Mouse (Mus musculus) testis, adult 2 months (tissue): ENCODE results near the gene Foxg1. TPM values are rescaled to one million over a fixed set of nuclear protein-coding genes. Genes with fewer than 3 reads are reported as not detected.

Experiments used
- H3K27ac ChIP-seq: fragments of 200-500 bp; 2 replicates; pipeline ENCODE4 v1.5.1; 2012; ENCODE audit warnings: low read depth, low read length; ENCODE audit not compliant: control insufficient read depth, insufficient read depth
- H3K27me3 ChIP-seq: fragments of 200-500 bp; 2 replicates; pipeline ENCODE4 v1.6.1; 2012; ENCODE audit warnings: mild to moderate bottlenecking, low read length, moderate library complexity; ENCODE audit not compliant: control insufficient read depth, insufficient read depth
- H3K36me3 ChIP-seq: fragments of 200-500 bp; 2 replicates; pipeline ENCODE4 v1.6.1; 2012; ENCODE audit warnings: mild to moderate bottlenecking, low read length; ENCODE audit not compliant: control insufficient read depth, insufficient read depth
- H3K4me1 ChIP-seq: fragments of 200-500 bp; 2 replicates; pipeline ENCODE4 v1.6.1; 2012; ENCODE audit warnings: low read length; ENCODE audit not compliant: control insufficient read depth, insufficient read depth
- H3K4me3 ChIP-seq: fragments of 200-500 bp; 2 replicates; pipeline ENCODE4 v1.5.1; 2012; ENCODE audit warnings: low read depth, mild to moderate bottlenecking, low read length, moderate library complexity, mixed read lengths; ENCODE audit not compliant: control insufficient read depth
- CTCF ChIP-seq: fragments of 200-500 bp; IDR thresholded peaks from 2 replicates; pipeline ENCODE4 v1.5.1; 2012; ENCODE audit warnings: low read depth, mild to moderate bottlenecking, inconsistent platforms, low read length, moderate library complexity; ENCODE audit not compliant: control insufficient read depth, insufficient read depth, insufficient replicate concordance
- POLR2A ChIP-seq: fragments of 200-500 bp; IDR thresholded peaks from 2 replicates; pipeline ENCODE4 v1.6.1; 2012; ENCODE audit warnings: low read depth, mild to moderate bottlenecking, inconsistent platforms, low read length, moderate library complexity; ENCODE audit not compliant: control insufficient read depth
- polyA plus RNA-seq: library from polyadenylated mRNA; depleted of rRNA; stranded (reverse); fragments of >200 nt; gene quantifications from 2 replicates; pipeline ENCODE4 v1.2.3, GENCODE M21; 2012; rRNA removed

Foxg1 gene
- polyA plus RNA-seq = 0.67 and 0.91 TPM in 2 replicates

DNA sequence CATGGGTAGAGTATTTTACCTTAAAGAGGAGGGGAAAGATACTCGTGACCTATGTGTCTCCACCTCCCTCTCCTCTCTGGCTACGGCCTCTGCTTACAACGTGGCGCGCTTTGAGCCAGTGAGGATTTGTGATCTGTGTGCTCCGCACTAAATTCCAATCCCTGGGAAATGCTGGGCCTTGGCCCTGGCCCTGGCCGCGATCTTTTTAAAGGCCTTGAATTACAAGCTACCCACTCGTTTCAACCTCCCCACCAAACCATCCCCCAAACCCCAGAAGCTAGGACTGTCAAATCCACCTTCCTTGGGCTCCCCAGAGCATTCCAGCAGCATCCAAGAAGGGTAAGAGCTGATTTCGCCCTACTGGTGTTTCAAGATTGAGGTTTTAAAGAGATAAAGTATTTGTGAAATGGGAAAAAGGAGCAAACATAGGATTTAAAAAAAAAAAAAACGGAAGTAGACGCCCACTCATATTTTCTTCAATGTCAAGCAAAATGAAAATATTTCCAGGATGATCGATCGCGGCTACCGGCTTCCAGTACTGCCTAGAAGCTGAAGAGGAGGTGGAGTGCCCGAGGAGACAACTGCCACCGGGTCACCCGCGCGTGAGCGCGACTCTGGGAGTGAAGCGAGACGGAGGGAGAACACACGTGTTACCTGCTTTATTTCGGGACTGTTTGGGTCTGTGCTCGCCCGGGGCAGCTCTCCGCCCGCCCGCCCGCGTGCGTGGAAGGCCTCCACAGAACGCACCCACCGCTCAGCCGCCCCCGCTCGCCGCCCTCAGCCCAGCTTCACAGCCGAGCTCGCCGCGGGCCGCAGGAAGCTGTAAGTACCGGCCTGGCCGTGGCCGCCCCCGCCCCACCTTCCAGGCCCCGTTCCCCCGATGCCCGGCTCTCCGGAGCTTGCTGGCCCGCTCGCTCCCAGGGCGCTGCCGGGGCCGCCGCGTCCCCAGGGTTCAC, at the start of gene Foxg1:
Gene Foxg1 (plus strand): TSS at position 96 of the 956 bp plus-strand sequence.
- peak within 1 kb of the TSS; percentile 60 for H3K4me3 ChIP-seq
- H3K27me3 ChIP-seq = peaks cover 11% of the 10 kb centered on the region
- H3K36me3 ChIP-seq = no peaks in the 10 kb centered on the region
- TF ChIP-seq CTCF (no peak), POLR2A (no peak)
- no peak within 1 kb of the TSS for H3K27ac ChIP-seq
- peaks cover 14% of the 10 kb centered on the region for H3K4me1 ChIP-seq

DNA sequence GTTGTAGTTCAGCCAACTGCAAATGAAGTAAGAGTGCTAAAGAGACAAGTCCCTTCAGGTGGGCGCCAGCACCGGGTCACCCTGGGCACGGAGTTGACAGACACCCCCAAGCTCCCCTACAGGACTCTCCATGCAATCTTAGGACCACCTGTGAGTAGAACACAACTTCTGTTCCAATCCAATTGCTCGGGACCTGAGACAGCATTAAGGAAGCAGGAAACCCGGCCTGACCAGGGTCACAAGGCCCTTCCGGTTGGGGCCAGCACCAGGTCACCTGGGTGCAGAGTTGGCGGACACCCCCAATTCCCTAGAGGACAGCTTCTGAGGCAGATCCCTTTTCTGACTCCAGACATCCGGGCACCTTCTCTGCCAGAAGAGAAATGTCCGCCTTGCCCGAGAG, 32.8 kb upstream of the Foxg1 start:
- Histone ChIP-seq H3K36me3 (no peaks in the 10 kb centered on the region), H3K4me3 (no peak overlapping the region), H3K4me1 (no peaks in the 10 kb centered on the region), H3K27ac (no peak overlapping the region), H3K27me3 (no peaks in the 10 kb centered on the region)
- TF ChIP-seq POLR2A (no peak), CTCF (no peak)

DNA sequence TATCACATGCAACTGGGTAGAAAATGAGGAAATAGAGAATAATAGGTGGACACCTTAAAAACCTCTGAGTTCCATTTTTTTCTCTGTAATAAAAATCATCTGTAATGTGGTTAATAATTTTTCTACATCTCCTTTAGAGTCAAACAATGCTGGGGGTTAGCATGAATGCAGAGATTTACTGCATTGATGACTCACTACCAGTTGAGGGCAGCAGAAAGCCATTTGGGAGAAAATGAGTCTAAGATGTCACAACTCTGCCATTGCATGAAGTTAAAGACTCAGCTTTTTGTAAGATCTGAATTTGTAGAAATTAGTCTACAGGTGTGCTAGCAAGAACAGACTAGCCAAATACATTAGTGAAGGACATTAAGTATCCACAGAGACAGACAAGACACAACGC, 13.5 kb upstream of the Foxg1 start:
- Histone ChIP-seq H3K27ac (no peak overlapping the region), H3K27me3 (peaks cover 2% of the 10 kb centered on the region; the same call in 1 of the 2 replicates), H3K4me3 (no peak overlapping the region), H3K4me1 (no peaks in the 10 kb centered on the region), H3K36me3 (no peaks in the 10 kb centered on the region)
- no peak for TF ChIP-seq POLR2A
- TF ChIP-seq CTCF = no peak

DNA sequence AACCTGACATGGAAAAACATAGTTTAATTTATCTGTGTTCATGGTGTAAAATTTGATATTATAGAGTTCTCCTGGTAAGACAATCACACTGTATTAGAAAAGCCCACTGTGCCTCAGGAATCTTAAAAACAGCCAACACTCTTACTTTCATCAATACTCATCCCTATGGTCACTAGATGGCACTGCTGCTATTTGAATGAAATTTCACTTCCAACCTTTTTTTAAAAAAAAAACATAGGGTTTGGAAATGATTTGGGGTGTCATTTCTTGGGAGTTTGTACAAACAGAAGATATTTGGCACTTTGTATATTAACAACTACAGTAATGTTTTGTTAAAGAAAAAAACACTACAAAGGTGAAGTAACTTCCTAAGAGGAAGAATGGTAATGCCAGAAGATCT, 10.3 kb upstream of the Foxg1 start:
- H3K36me3 ChIP-seq = no peaks in the 10 kb centered on the region
- H3K4me1 ChIP-seq = no peaks in the 10 kb centered on the region; the same call in 1 of the 2 replicates
- H3K27me3 ChIP-seq = peaks cover 2% of the 10 kb centered on the region; the same call in 1 of the 2 replicates
- TF ChIP-seq POLR2A = no peak
- TF ChIP-seq CTCF = no peak
- H3K27ac ChIP-seq = no peak overlapping the region
- H3K4me3 ChIP-seq = no peak overlapping the region

DNA sequence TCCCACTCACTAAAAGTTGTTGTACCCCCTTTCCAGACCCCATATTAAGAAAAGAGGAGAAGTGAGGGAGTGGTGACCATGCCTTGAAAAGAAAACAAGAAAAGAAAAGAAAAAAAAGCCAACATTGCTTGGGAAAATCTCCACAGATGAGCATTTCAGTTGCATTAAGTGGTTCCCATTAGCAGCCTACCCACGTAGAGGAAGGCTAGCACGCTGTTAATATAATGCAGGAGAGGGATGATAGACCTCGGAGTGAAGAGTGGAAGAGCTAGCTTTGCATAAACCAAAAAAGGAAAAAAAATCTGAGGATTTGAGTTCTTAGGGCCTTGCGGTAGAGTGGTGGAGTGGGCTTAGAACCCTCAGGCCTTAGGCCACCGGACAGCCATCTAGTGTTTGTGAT, 9.3 kb upstream of the Foxg1 start:
- H3K27ac ChIP-seq = no peak overlapping the region
- no peaks in the 10 kb centered on the region for H3K36me3 ChIP-seq
- H3K4me1 ChIP-seq = no peaks in the 10 kb centered on the region; the same call in 1 of the 2 replicates
- peaks cover 2% of the 10 kb centered on the region; the same call in 1 of the 2 replicates for H3K27me3 ChIP-seq
- no peak for TF ChIP-seq CTCF
- no peak overlapping the region for H3K4me3 ChIP-seq

DNA sequence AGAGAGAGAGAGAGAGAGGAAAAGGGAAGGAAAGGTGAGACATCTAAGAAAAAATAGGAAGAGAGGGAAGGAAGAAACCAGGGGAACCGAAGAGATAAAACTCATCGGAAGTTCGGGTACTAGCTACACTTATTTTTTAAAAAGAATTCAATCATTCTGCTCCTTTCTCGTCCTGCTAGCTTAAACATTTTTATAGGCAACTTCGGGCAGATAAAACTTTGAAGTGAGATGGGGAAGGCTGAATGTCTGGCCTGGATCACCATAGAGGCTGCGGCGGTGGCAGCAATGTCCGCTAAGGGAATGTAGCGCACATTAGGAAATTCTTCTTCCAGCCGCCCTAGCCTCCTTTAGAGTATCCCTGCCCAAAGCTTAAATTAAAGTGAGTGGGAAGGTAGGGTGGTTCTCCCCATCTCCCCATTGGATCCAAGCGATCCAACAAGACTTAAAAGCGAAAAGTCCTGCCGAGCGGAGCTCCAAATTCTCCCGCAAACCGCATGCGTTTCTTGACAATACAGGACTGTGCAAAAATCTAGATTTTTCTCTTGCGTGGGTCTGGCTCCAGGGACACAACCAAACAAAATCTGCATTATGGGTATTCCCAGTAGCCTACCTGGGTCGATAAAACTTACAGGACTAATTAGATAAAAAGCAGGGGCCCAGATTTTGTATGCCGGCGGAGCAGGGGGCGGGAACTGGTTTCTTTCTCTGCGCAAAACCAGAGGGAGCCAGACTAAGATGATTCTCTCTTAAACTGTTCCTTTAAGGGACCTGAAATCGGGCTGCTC, 8.4 kb upstream of the Foxg1 start:
- TF ChIP-seq CTCF (no peak), POLR2A (no peak)
- Histone ChIP-seq H3K4me3 (no peak overlapping the region), H3K27ac (no peak overlapping the region), H3K4me1 (no peaks in the 10 kb centered on the region; the same call in 1 of the 2 replicates), H3K27me3 (peaks cover 2% of the 10 kb centered on the region; the same call in 1 of the 2 replicates), H3K36me3 (no peaks in the 10 kb centered on the region)

DNA sequence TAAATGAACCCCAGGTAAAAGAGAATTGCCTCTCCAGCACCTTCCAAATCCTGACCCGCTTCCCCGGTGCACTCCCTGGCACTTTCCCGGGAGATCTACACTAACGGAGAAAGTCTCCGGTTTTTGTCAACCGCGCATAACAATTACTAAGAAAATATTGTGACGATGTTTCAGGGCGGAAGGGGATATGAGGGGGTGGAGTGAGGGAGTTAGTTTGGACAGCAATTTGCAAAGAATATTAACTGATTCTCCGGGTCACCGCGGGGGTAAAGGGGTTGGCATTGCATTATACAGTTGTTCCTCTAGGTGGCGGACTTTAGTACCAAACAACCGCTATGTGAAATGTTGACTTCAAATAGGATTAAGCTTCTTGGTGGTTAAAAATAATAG, 7.9 kb upstream of the Foxg1 start:
- Histone ChIP-seq H3K27me3 (peaks cover 2% of the 10 kb centered on the region; the same call in 1 of the 2 replicates), H3K4me1 (no peaks in the 10 kb centered on the region; the same call in 1 of the 2 replicates), H3K36me3 (no peaks in the 10 kb centered on the region), H3K4me3 (no peak overlapping the region), H3K27ac (no peak overlapping the region)
- TF ChIP-seq POLR2A = no peak
- no peak for TF ChIP-seq CTCF
